Comparison of ENCODE assay signal across 1 mouse cellular context in genomic region chr7:27481627-27481969, GRCm38 (mm10).
TF ChIP-seq lines count a peak whose summit lies in the region.

No protein-coding gene starts in this region.

TF ChIP-seq in CH12.LX, 34 proteins besides CTCF, POLR2A, EP300 and RAD21:
- no peak for TF ChIP-seq ZNF384 (IDR thresholded peaks at IDR 0.05; ENCODE audit: low read depth, low read length)
- no peak for TF ChIP-seq CHD1 (IDR thresholded peaks at IDR 0.05; ENCODE audit: low read depth, low read length)
- TF ChIP-seq MXI1 (IDR thresholded peaks at IDR 0.05; ENCODE audit: low read depth, low read length), result no peak; the same call in 1 of the 2 replicates
- TF ChIP-seq MAX (IDR thresholded peaks at IDR 0.05; ENCODE audit: low read length), result peak; percentile 52; the same call in 1 of the 2 replicates
- no peak; the same call in 1 of the 2 replicates for TF ChIP-seq ELF1 (IDR thresholded peaks at IDR 0.05; ENCODE audit: low read depth, low read length)
- peak; percentile 24 for TF ChIP-seq HCFC1 (IDR thresholded peaks at IDR 0.05; ENCODE audit: low read depth, low read length)
- TF ChIP-seq CHD2 (IDR thresholded peaks at IDR 0.05; ENCODE audit: low read length), result no peak
- TF ChIP-seq ZMIZ1 (IDR thresholded peaks at IDR 0.05; ENCODE audit: low read depth, low read length), result 0 out of 2 replicates have a peak, but pooled peaks have one; percentile 34
- TF ChIP-seq IRF4 (IDR thresholded peaks at IDR 0.05; ENCODE audit: low read depth, low read length), result peak; percentile 70
- peak; percentile 36; the same call in 1 of the 2 replicates for TF ChIP-seq MEF2A (IDR thresholded peaks at IDR 0.05; ENCODE audit: borderline replicate concordance, low read depth, low read length)
- TF ChIP-seq MAZ (IDR thresholded peaks at IDR 0.05; ENCODE audit: low read depth, low read length), result peak; percentile 83; the same call in 1 of the 2 replicates
- TF ChIP-seq ETS1 (conservative IDR thresholded peaks at IDR 0.05; ENCODE audit: low read depth, low read length), result peak; percentile 43; the same call in 1 of the 2 replicates
- TF ChIP-seq POLR2AphosphoS2 (IDR thresholded peaks at IDR 0.05; ENCODE audit: low read depth, low read length), result no peak
- TF ChIP-seq BHLHE40 (IDR thresholded peaks at IDR 0.05; ENCODE audit: low read depth, low read length), result peak; percentile 96
- TF ChIP-seq MYC (IDR thresholded peaks at IDR 0.05; ENCODE audit: low read depth, low read length), result no peak
- peak; percentile 60 for TF ChIP-seq TCF12 (IDR thresholded peaks at IDR 0.05; ENCODE audit: low read depth, low read length)
- 0 out of 2 replicates have a peak, but pooled peaks have one; percentile 31 for TF ChIP-seq JUND (conservative IDR thresholded peaks at IDR 0.05; ENCODE audit: low read depth, low read length)
